Mouse (Mus musculus) midbrain, embryonic 11.5 days (tissue): ENCODE measurements at regions not wholly inside any gene's neighbourhood (a gene's known extent, or its start where the extent isn't known, plus 50 kb on each side); places are given as distances from the start of the nearest gene placed in this dataset.

Source experiments
- ATAC-seq: fragments of 200-750 bp; cut with Nextera tagmentation; 2 replicates; pipeline ENCODE4 v1.8.0; 2017; ENCODE audit warnings: moderate TSS enrichment, moderate library complexity; ENCODE audit not compliant: low FRiP score
- DNase-seq: peaks from one replicate; pipeline ENCODE4 v3.0.0; 2015; ENCODE audit warnings: low spot score; ENCODE audit errors: missing footprints
- H3K27ac ChIP-seq: fragments of 300-500 bp; sonication (generic); 2 replicates; pipeline ENCODE4 v1.5.1; 2014; ENCODE audit warnings: low read depth, low read length
- H3K27me3 ChIP-seq: fragments of 300-500 bp; sonication (generic); 2 replicates; pipeline ENCODE4 v1.6.1; 2014; ENCODE audit warnings: mild to moderate bottlenecking, low read length, moderate library complexity, mixed read lengths; ENCODE audit not compliant: control insufficient read depth, insufficient read depth
- H3K36me3 ChIP-seq: fragments of 300-500 bp; sonication (generic); 2 replicates; pipeline ENCODE4 v1.6.1; 2014; ENCODE audit warnings: mild to moderate bottlenecking, low read length, moderate library complexity, mixed read lengths; ENCODE audit not compliant: control insufficient read depth, insufficient read depth
- H3K4me1 ChIP-seq: fragments of 300-500 bp; sonication (generic); 2 replicates; pipeline ENCODE4 v1.6.1; 2014; ENCODE audit warnings: low read length; ENCODE audit not compliant: control insufficient read depth, insufficient read depth
- H3K4me2 ChIP-seq: fragments of 300-500 bp; sonication (generic); 2 replicates; pipeline ENCODE4 v1.6.1; 2014; ENCODE audit warnings: mild to moderate bottlenecking, moderate library complexity
- H3K4me3 ChIP-seq: fragments of 300-500 bp; sonication (generic); 2 replicates; pipeline ENCODE4 v1.5.1; 2014; ENCODE audit warnings: low read depth, low read length
- H3K9ac ChIP-seq: fragments of 300-500 bp; sonication (generic); 2 replicates; pipeline ENCODE4 v1.6.1; 2014; ENCODE audit warnings: low read length
- H3K9me3 ChIP-seq: fragments of 300-500 bp; sonication (generic); 2 replicates; pipeline ENCODE4 v1.6.1; 2016; ENCODE audit warnings: low read length; ENCODE audit not compliant: control insufficient read depth
- WGBS: fragments of 180-500 bp; shearing (Covaris S2); extraction: QIAGEN DNeasy Blood & Tissue Kit; methylation state at CpG from one replicate; pipeline ENCODE4 v1.1.7; 2014; 5-methylcytosine and 5-hydroxymethylcytosine counted together

DNA sequence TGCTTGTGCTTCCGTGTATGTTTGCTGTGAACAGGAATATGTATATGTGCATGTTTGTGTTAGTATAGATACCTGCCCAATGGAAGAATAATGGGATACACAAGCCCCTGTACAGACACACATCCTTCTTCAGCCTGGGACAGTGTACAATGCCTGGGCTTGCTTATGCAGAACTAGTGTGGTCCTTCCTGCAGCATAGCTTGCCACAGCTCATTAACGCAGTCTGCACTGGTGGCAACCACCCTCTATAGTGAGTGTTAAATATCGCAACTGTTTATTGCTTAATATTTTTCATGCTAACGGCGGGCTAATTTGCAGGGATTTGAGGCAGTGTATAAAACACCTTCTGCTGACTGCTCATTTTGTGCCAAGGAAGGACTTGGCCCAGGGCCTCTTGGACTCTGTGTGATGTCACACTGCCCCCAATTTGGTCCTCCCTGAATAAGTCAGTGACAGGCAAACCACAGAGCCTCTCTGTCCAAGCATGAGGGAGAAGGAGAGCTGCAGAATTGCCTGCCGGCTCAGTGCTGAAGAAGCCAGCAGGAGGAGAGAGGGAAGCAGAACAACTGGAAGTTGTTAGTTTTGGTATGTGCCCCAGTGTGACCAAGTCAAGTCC lies 193.4 kb upstream of the Kdm8 start:
- no peaks in the 10 kb centered on the region for H3K4me1 ChIP-seq
- H3K36me3 ChIP-seq = no peaks in the 10 kb centered on the region
- no peak overlapping the region for H3K27ac ChIP-seq
- 81% methylated on average over 6 of the region's 6 CpGs for WGBS
- H3K4me2 ChIP-seq = no peak overlapping the region
- ATAC-seq = no peak
- H3K9me3 ChIP-seq = no peaks in the 10 kb centered on the region
- H3K4me3 ChIP-seq = no peak overlapping the region
- H3K27me3 ChIP-seq = no peaks in the 10 kb centered on the region
- no peak overlapping the region for H3K9ac ChIP-seq
- no peak for DNase-seq

DNA sequence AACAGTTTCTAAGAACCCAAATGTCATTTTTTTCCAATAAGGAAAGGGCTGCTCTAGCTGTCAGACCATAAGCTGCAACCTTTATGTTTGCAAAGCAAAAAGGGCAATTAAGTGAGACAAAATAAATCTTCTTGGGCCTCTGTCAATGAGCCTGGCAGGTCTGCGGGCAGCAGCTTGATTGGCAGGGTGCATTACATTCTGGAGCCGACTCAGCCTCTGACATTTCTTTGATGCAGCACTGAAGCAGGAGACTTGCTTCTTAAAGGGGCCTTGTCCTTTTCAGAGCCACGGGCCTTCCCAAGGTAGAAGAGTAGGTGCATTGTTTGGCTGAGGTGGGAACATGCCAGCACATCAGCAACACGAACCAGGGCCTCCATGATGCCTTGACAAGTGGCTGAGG lies 190.2 kb upstream of the Kdm8 start:
- H3K27ac ChIP-seq = no peak overlapping the region
- 40% methylated on average over 4 of the region's 4 CpGs for WGBS
- no peak overlapping the region for H3K9ac ChIP-seq
- no peaks in the 10 kb centered on the region for H3K36me3 ChIP-seq
- no peaks in the 10 kb centered on the region for H3K27me3 ChIP-seq
- DNase-seq = no peak
- no peak for ATAC-seq
- H3K9me3 ChIP-seq = no peaks in the 10 kb centered on the region
- H3K4me3 ChIP-seq = no peak overlapping the region
- no peak overlapping the region for H3K4me2 ChIP-seq
- H3K4me1 ChIP-seq = no peaks in the 10 kb centered on the region

GRCm38 (mm10) chr7:125259016-125259415 lies 185.5 kb upstream of the Kdm8 start:
- Histone ChIP-seq H3K27ac (no peak overlapping the region), H3K9me3 (no peaks in the 10 kb centered on the region), H3K4me1 (no peaks in the 10 kb centered on the region; the same call in 1 of the 2 replicates), H3K9ac (no peak overlapping the region), H3K36me3 (no peaks in the 10 kb centered on the region), H3K4me2 (no peak overlapping the region), H3K4me3 (no peak overlapping the region), H3K27me3 (no peaks in the 10 kb centered on the region)
- DNase-seq (no peak), ATAC-seq (no peak)

DNA sequence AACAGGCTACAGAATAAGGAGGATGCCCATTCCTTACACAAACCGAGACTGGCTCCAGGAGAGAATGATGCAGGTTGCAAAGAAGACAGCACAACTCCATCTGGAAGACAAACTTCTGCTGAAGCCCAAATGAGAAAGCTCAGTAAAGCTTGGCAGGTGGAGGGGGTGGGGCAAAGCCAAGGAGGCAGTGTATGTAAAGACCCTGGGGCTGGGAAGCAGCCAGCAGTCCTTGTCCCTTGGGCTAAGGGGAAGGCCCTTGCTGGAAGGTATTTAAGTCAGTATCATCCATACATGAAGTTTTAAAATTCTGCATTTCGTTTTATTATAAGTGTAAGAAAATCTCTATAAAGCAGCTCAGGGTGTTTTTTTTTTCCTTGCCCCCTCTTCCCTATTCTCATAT lies 182.3 kb upstream of the Kdm8 start:
- H3K4me3 ChIP-seq = no peak overlapping the region
- H3K9me3 ChIP-seq = no peaks in the 10 kb centered on the region
- 79% methylated on average over 2 of the region's 2 CpGs for WGBS
- ATAC-seq (no peak), DNase-seq (no peak)
- H3K27me3 ChIP-seq = no peaks in the 10 kb centered on the region
- H3K27ac ChIP-seq = no peak overlapping the region
- H3K4me1 ChIP-seq = no peaks in the 10 kb centered on the region; the same call in 1 of the 2 replicates
- no peaks in the 10 kb centered on the region for H3K36me3 ChIP-seq
- no peak overlapping the region for H3K9ac ChIP-seq
- no peak overlapping the region for H3K4me2 ChIP-seq

- no peak overlapping the region; the same call in 1 of the 2 replicates for H3K4me2 ChIP-seq
- no peaks in the 10 kb centered on the region; the same call in 1 of the 2 replicates for H3K4me1 ChIP-seq
- H3K9me3 ChIP-seq = no peaks in the 10 kb centered on the region
- no peaks in the 10 kb centered on the region for H3K27me3 ChIP-seq
- no peak overlapping the region for H3K4me3 ChIP-seq
- H3K27ac ChIP-seq = no peak overlapping the region
- H3K9ac ChIP-seq = no peak overlapping the region
- H3K36me3 ChIP-seq = no peaks in the 10 kb centered on the region
- ATAC-seq (peak; percentile 92), DNase-seq (peak; percentile 87)
- 41% methylated on average over 12 of the region's 12 CpGs for WGBS
Measured at GRCm38 (mm10) chr7:125262672-125263365, 181.7 kb upstream of the Kdm8 start.

DNA sequence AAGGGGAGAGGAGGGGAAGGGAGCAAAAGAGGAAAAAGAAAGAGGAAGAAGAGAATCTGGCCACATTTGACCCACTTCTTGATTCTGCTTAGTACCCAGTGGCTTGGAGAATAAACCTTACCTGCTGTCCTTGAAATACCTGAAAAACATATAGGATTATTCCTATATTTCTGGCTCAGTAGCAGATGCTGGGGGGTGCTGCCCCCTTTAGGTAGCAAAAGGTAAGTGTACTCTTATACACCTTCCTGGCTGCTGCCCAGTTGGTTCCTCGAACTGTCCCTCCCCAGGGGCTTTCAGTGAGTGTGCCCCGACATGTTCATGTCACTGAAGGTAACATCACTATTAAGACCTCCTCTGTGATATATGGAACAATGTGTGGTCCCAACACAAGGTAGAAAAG lies 180.7 kb upstream of the Kdm8 start:
- Histone ChIP-seq H3K4me2 (no peak overlapping the region), H3K27me3 (no peaks in the 10 kb centered on the region), H3K4me1 (no peaks in the 10 kb centered on the region; the same call in 1 of the 2 replicates), H3K36me3 (no peaks in the 10 kb centered on the region), H3K9ac (no peak overlapping the region), H3K4me3 (no peak overlapping the region), H3K27ac (no peak overlapping the region), H3K9me3 (no peaks in the 10 kb centered on the region)
- ATAC-seq (no peak), DNase-seq (no peak)
- WGBS = 61% methylated on average over 2 of the region's 2 CpGs

DNA sequence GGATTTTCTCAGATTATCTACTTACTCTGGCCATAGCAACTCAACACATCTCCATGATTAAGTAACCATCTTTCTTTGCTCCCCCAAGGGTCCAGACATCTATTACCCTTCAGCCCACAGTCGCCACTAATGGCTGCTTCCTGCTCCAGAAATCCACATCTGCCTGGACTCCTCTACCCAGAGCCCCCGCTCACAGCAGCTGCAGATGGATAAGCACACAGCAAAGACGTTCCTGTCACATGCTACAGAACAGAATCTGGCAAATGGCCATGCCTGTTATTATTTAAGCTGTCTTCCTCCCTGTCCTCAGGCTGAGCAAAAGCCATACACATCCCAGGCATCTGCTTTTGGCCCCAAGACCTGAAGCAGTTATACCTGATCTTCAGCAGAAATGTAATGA lies 173.8 kb upstream of the Kdm8 start:
- ATAC-seq = no peak
- 78% methylated on average over 3 of the region's 3 CpGs for WGBS

DNA sequence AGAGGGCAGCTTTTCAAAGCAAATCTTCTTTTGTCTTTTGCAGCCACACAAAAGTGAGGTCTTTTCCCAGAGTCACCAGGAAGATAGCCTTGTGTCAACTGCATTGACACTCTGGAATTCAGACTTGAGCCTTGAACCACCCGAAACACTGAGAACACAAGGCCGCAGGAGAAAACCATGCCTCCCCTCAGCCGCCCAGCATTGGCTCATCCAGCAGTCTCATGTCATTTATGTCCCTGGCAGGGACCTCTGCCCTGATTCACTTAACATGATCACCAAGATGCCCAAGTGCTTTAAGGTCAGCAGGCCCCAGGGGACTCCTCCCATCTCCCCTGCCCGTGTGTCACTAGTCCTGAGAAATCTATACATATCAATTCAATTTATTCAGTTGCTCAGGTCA lies 173.1 kb upstream of the Kdm8 start:
- WGBS = 61% methylated on average over 4 of the region's 4 CpGs
- Histone ChIP-seq H3K4me2 (no peak overlapping the region), H3K27ac (no peak overlapping the region), H3K36me3 (no peaks in the 10 kb centered on the region), H3K4me3 (no peak overlapping the region), H3K9ac (no peak overlapping the region), H3K27me3 (no peaks in the 10 kb centered on the region), H3K9me3 (no peaks in the 10 kb centered on the region), H3K4me1 (no peaks in the 10 kb centered on the region)
- ATAC-seq (no peak), DNase-seq (no peak)

More for the DNA sequence above, 173.8 kb upstream of the Kdm8 start:
- H3K27ac ChIP-seq = no peak overlapping the region
- DNase-seq = peak; percentile 68
- no peaks in the 10 kb centered on the region for H3K9me3 ChIP-seq
- H3K9ac ChIP-seq = no peak overlapping the region
- no peaks in the 10 kb centered on the region for H3K4me1 ChIP-seq
- H3K36me3 ChIP-seq = no peaks in the 10 kb centered on the region
- H3K27me3 ChIP-seq = no peaks in the 10 kb centered on the region
- no peak overlapping the region for H3K4me3 ChIP-seq
- no peak overlapping the region for H3K4me2 ChIP-seq

DNA sequence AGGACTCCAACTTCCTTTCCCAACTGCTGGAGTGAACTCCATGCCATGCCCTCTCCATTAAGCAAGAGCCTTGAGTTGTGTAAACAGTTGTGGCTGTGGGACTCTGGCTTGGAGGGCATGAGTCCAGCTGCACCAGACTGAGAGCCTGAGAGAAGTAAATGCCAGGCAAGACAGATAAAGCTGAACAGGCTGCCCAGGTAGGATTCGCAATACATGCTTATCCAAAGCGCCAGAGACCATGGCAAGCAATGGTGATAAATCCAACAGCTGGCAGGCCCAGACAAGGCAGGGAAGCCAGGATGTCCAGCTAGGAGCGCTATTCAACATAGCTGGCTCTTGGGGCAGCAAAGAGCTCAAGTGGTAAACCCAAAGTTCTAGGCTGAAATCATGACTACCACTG lies 163.1 kb upstream of the Kdm8 start:
- Histone ChIP-seq H3K4me3 (no peak overlapping the region), H3K4me2 (no peak overlapping the region), H3K27ac (no peak overlapping the region), H3K9ac (no peak overlapping the region), H3K4me1 (no peaks in the 10 kb centered on the region), H3K36me3 (no peaks in the 10 kb centered on the region), H3K9me3 (no peaks in the 10 kb centered on the region), H3K27me3 (no peaks in the 10 kb centered on the region)
- WGBS = 84% methylated on average over 3 of the region's 3 CpGs
- no peak for DNase-seq
- no peak for ATAC-seq
